Mouse (Mus musculus): Measurements from ENCODE around the gene Cts7. TPM values are rescaled to one million over a fixed set of nuclear protein-coding genes. Genes with fewer than 3 reads are reported as not detected.

The Cts7 gene
- polyA plus RNA-seq (2014; fragmentation: Nextera tagmentation; extraction: Ambion mirVana): not detected in 2 replicates

DNA sequence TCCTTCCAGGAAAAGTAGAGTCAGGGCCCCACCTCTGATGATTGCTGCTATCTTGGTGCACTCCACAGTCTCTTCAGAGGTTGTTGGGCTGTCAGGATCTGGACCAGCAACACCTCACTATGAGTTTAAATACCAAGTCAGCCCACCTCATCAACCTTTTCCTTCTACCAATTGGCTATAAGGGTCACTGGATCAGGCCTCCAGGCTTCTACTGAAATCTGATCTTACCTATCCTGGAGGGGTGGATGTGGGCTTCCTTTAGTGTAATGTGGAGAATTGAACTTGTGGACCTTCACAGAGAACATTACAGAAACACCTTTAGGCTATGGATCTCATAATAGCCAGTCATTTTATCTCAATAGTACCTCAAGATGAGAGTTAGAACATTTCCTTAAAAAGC, at the start of gene Cts7:
TSS of gene Cts7 (minus strand) at position 101 of the 400 bp plus-strand sequence.
- Histone ChIP-seq H3K4me1 (ENCODE audit: control insufficient read depth, insufficient read depth, low read length) (no peaks in the 10 kb centered on the region), H3K36me3 (ENCODE audit: control insufficient read depth, insufficient read depth, low read length) (no peaks in the 10 kb centered on the region), H3K27me3 (ENCODE audit: control insufficient read depth, insufficient read depth, low read length) (no peaks in the 10 kb centered on the region), H3K27ac (ENCODE audit: low read depth, low read length) (no peak within 1 kb of the TSS), H3K9ac (ENCODE audit: low read length) (no peak within 1 kb of the TSS), H3K4me3 (ENCODE audit: low read depth, low read length) (no peak within 1 kb of the TSS), H3K4me2 (no peak within 1 kb of the TSS), H3K9me3 (ENCODE audit: control insufficient read depth, low read length) (peaks cover 7% of the 10 kb centered on the region)
- no peak for DNase-seq (ENCODE audit: low spot score, missing footprints)
- no peak for ATAC-seq (ENCODE audit: low FRiP score)

Small RNA genes within 50 kb of the gene (microRNA-seq; reads per million reads assigned to microRNA genes)
- gene Gm27704: not detected

Other genes starting within 250 kb of the Cts7 start
- not detected in 2 replicates for gene Ctsr, start 193.9 kb downstream of the Cts7 start, polyA plus RNA-seq (2014; fragmentation: Nextera tagmentation; extraction: Ambion mirVana)
- not detected in 2 replicates for gene Cts6, start 154.8 kb downstream of the Cts7 start, polyA plus RNA-seq (2014; fragmentation: Nextera tagmentation; extraction: Ambion mirVana)
- gene Cts8, start 102.8 kb downstream of the Cts7 start, polyA plus RNA-seq (2014; fragmentation: Nextera tagmentation; extraction: Ambion mirVana): not detected in 2 replicates
- not detected in 2 replicates for gene Gm49398, start 69.4 kb downstream of the Cts7 start, polyA plus RNA-seq (2014; fragmentation: Nextera tagmentation; extraction: Ambion mirVana)
- gene Ctsm, start 183.6 kb upstream of the Cts7 start, polyA plus RNA-seq (2014; fragmentation: Nextera tagmentation; extraction: Ambion mirVana): not detected in 2 replicates
- gene Gm49352, start 210.0 kb upstream of the Cts7 start, polyA plus RNA-seq (2014; fragmentation: Nextera tagmentation; extraction: Ambion mirVana): not detected in 2 replicates
- not detected in 2 replicates for gene Cts3, start 211.9 kb upstream of the Cts7 start, polyA plus RNA-seq (2014; fragmentation: Nextera tagmentation; extraction: Ambion mirVana)

Measured in midbrain, embryonic 11.5 days (tissue).